Mouse (Mus musculus): ENCODE results near the gene Myl12a. TPM values are rescaled to one million over a fixed set of nuclear protein-coding genes. Genes with fewer than 3 reads are reported as not detected.

Myl12a gene
- polyA plus RNA-seq, 1 experiment from 2014 or later = 852 TPM

GRCm38 (mm10) chr17:71022841-71023240 lies 20.2 kb upstream of the Myl12a start:
- Histone ChIP-seq H3K4me2 (ENCODE audit: low read length) (no peak overlapping the region), H3K9ac (ENCODE audit: low read depth, low read length) (no peak overlapping the region), H3K4me3 (replicated peaks; ENCODE audit: low read depth, low read length) (no peak overlapping the region), H3K4me1 (replicated peaks; ENCODE audit: insufficient read depth, low read length) (peaks cover 11% of the 10 kb centered on the region), H3K36me3 (ENCODE audit: insufficient read depth, low read length) (no peaks in the 10 kb centered on the region), H3K27me3 (ENCODE audit: insufficient read depth, low read length) (no peaks in the 10 kb centered on the region), H3K27ac (no peak overlapping the region), H3K9me3 (replicated peaks; ENCODE audit: low read length) (no peaks in the 10 kb centered on the region)
- 89% methylated on average over 13 of the region's 13 CpGs for whole genome bisulfite sequencing
- ATAC-seq (replicated peaks; ENCODE audit: low FRiP score, low read depth) = no peak
- no peak for DNase-seq (ENCODE audit: low spot score)
- no peak for TF ChIP-seq CTCF (IDR thresholded peaks at IDR 0.05; ENCODE audit: low read depth)

DNA sequence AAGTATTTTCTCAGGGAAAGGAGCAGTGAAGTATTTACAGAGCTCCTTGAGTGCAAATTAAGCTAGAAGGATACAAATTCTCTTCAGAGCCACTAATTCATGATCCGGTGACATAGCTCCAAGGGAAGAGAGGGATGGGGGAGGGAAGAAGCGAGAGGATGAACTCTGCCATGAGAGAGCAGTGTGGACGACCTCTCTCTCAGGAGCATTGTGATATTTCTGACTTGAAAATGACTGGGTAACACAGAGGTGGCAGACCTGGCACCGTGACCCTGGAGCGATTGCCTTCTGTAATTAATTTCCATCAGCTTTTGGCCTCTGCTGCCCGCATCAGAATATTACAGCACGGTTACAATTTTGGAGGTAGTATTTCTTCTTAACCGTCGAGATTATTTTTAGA lies 17.2 kb upstream of the Myl12a start:
- ATAC-seq (replicated peaks; ENCODE audit: low FRiP score, low read depth) = no peak

DNA sequence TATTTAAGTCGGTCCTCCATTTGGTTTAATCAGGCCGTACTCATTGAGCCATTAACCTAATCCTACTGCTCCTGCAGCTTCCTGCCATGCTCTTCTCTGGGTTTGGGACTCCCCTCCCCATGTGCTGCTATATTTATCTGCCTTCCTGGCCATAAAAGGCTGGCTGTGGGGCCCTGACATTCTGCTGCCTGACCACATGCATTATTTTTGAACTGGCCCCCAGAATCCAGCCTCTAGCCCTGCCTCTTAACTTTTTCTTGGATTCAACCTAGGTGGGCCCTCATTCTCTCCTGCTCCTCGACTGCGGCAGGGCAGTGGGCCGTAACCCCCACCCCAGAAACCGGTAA lies 16.6 kb upstream of the Myl12a start:
- DNase-seq (ENCODE audit: low spot score) = peak; percentile 21
- no peaks in the 10 kb centered on the region for H3K36me3 ChIP-seq (ENCODE audit: insufficient read depth, low read length)
- no peak for TF ChIP-seq CTCF (IDR thresholded peaks at IDR 0.05; ENCODE audit: low read depth)
- H3K9ac ChIP-seq (ENCODE audit: low read depth, low read length) = peak overlapping the region; percentile 31
- H3K4me3 ChIP-seq (replicated peaks; ENCODE audit: low read depth, low read length) = no peak overlapping the region
- H3K4me1 ChIP-seq (replicated peaks; ENCODE audit: insufficient read depth, low read length) = peaks cover 11% of the 10 kb centered on the region
- H3K27me3 ChIP-seq (ENCODE audit: insufficient read depth, low read length) = no peaks in the 10 kb centered on the region
- 15% methylated on average over 6 of the region's 6 CpGs for WGBS
- H3K4me2 ChIP-seq (ENCODE audit: low read length) = peak overlapping the region; percentile 0; the same call in 1 of the 2 replicates
- H3K27ac ChIP-seq = 0 out of 2 replicates have a peak overlapping the region, but pooled peaks have one; percentile 22
- no peak for ATAC-seq (replicated peaks; ENCODE audit: low FRiP score, low read depth)
- H3K9me3 ChIP-seq (replicated peaks; ENCODE audit: low read length) = no peaks in the 10 kb centered on the region

More for the DNA sequence above, 17.2 kb upstream of the Myl12a start:
- H3K9ac ChIP-seq (ENCODE audit: low read depth, low read length) = peak overlapping the region; percentile 31; the same call in 1 of the 2 replicates
- peak overlapping the region; percentile 0; the same call in 1 of the 2 replicates for H3K4me2 ChIP-seq (ENCODE audit: low read length)
- no peak overlapping the region for H3K27ac ChIP-seq
- DNase-seq (ENCODE audit: low spot score) = peak; percentile 24
- H3K4me1 ChIP-seq (replicated peaks; ENCODE audit: insufficient read depth, low read length) = peaks cover 11% of the 10 kb centered on the region
- no peaks in the 10 kb centered on the region for H3K36me3 ChIP-seq (ENCODE audit: insufficient read depth, low read length)
- no peaks in the 10 kb centered on the region for H3K9me3 ChIP-seq (replicated peaks; ENCODE audit: low read length)
- H3K27me3 ChIP-seq (ENCODE audit: insufficient read depth, low read length) = no peaks in the 10 kb centered on the region
- WGBS = 44% methylated on average over 9 of the region's 9 CpGs
- no peak for TF ChIP-seq CTCF (IDR thresholded peaks at IDR 0.05; ENCODE audit: low read depth)
- H3K4me3 ChIP-seq (replicated peaks; ENCODE audit: low read depth, low read length) = no peak overlapping the region

GRCm38 (mm10) chr17:71018616-71019308 lies 16.1 kb upstream of the Myl12a start:
- Histone ChIP-seq H3K27me3 (ENCODE audit: insufficient read depth, low read length) (no peaks in the 10 kb centered on the region), H3K9ac (ENCODE audit: low read depth, low read length) (no peak overlapping the region), H3K4me3 (replicated peaks; ENCODE audit: low read depth, low read length) (no peak overlapping the region), H3K4me2 (ENCODE audit: low read length) (no peak overlapping the region), H3K9me3 (replicated peaks; ENCODE audit: low read length) (no peaks in the 10 kb centered on the region), H3K36me3 (ENCODE audit: insufficient read depth, low read length) (no peaks in the 10 kb centered on the region), H3K27ac (no peak overlapping the region), H3K4me1 (replicated peaks; ENCODE audit: insufficient read depth, low read length) (peaks cover 11% of the 10 kb centered on the region)
- 83% methylated on average over 15 of the region's 15 CpGs for WGBS
- ATAC-seq (replicated peaks; ENCODE audit: low FRiP score, low read depth) = no peak
- no peak for TF ChIP-seq CTCF (IDR thresholded peaks at IDR 0.05; ENCODE audit: low read depth)
- DNase-seq (ENCODE audit: low spot score) = no peak

- no peak overlapping the region for H3K9ac ChIP-seq (ENCODE audit: low read depth, low read length)
- no peaks in the 10 kb centered on the region for H3K9me3 ChIP-seq (replicated peaks; ENCODE audit: low read length)
- TF ChIP-seq CTCF (IDR thresholded peaks at IDR 0.05; ENCODE audit: low read depth) = no peak
- H3K4me3 ChIP-seq (replicated peaks; ENCODE audit: low read depth, low read length) = no peak overlapping the region
- no peaks in the 10 kb centered on the region for H3K27me3 ChIP-seq (ENCODE audit: insufficient read depth, low read length)
- DNase-seq (ENCODE audit: low spot score) = no peak
- 98% methylated on average over 3 of the region's 3 CpGs for WGBS
- H3K4me2 ChIP-seq (ENCODE audit: low read length) = no peak overlapping the region
- peaks cover 11% of the 10 kb centered on the region for H3K4me1 ChIP-seq (replicated peaks; ENCODE audit: insufficient read depth, low read length)
- H3K36me3 ChIP-seq (ENCODE audit: insufficient read depth, low read length) = no peaks in the 10 kb centered on the region
- no peak overlapping the region for H3K27ac ChIP-seq
- ATAC-seq (replicated peaks; ENCODE audit: low FRiP score, low read depth) = no peak
Observed at GRCm38 (mm10) chr17:71018151-71018550, 15.5 kb upstream of the Myl12a start.

DNA sequence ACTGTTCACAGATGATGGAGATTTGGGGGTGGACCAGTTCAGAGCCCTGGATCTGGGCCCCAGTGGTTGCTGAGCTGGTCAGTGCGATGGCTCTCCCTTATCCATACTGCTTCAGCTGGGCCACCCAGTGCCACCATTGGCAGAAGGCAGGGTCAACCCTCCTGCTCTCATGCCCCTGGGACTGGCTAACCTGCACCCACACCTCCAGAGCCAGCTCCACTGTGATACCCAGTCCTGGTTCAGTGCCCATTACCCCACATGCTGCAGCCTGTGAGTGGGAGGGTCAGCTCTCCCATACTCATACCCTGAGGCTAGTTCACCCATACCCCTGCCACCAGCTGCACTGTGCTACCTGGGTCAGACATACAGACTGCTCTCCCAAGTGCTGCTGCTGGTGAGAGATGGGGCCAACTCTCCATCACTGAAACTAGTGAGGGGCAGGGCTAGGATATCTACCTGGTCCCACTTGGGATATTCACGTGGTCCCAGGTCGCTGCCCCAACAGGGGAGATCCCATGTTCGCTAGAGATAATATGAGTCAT lies 14.8 kb upstream of the Myl12a start:
- Histone ChIP-seq H3K9ac (ENCODE audit: low read depth, low read length) (no peak overlapping the region), H3K4me3 (replicated peaks; ENCODE audit: low read depth, low read length) (no peak overlapping the region), H3K4me1 (replicated peaks; ENCODE audit: insufficient read depth, low read length) (peaks cover 11% of the 10 kb centered on the region), H3K27ac (no peak overlapping the region), H3K36me3 (ENCODE audit: insufficient read depth, low read length) (no peaks in the 10 kb centered on the region), H3K4me2 (ENCODE audit: low read length) (no peak overlapping the region), H3K9me3 (replicated peaks; ENCODE audit: low read length) (no peaks in the 10 kb centered on the region), H3K27me3 (ENCODE audit: insufficient read depth, low read length) (no peaks in the 10 kb centered on the region)
- no peak for TF ChIP-seq CTCF (IDR thresholded peaks at IDR 0.05; ENCODE audit: low read depth)
- WGBS = 91% methylated on average over 4 of the region's 4 CpGs
- ATAC-seq (replicated peaks; ENCODE audit: low FRiP score, low read depth) (0 out of 2 replicates have a peak, but pooled peaks have one; percentile 23), DNase-seq (ENCODE audit: low spot score) (no peak)
